In genomic region chr12:69452986-69453385, GRCm38 (mm10) we compare ENCODE assay signal across 22 mouse cellular contexts.
"Had no signal": no experiment of that assay in that cellular context is flagged by ENCODE, and none has a peak within 500 bp of the region (broad histone marks: within the 10 kb centered on the region; RNA-seq: fewer than 3 reads in every experiment).

No protein-coding gene starts in this region.

- H3K4me3 ChIP-seq: left cerebral cortex, adult 2 months; limb, embryonic 10.5 days; limb, embryonic 12.5 days; limb, embryonic 13.5 days; limb, embryonic 15.5 days; liver, embryonic 12.5 days; liver, embryonic 13.5 days; liver, embryonic 15.5 days; lung, embryonic 15.5 days; megakaryocyte, embryonic 14.5 days; midbrain, embryonic 10.5 days; midbrain, embryonic 12.5 days; midbrain, embryonic 13.5 days; midbrain, embryonic 15.5 days; myocyte had no signal

- H3K36me3 ChIP-seq: limb, embryonic 10.5 days; limb, embryonic 12.5 days; limb, embryonic 13.5 days; limb, embryonic 15.5 days; liver, embryonic 12.5 days; liver, embryonic 13.5 days; liver, embryonic 15.5 days; lung, embryonic 15.5 days; midbrain, embryonic 10.5 days; midbrain, embryonic 12.5 days; midbrain, embryonic 13.5 days; midbrain, embryonic 15.5 days had no signal

- DNase-seq: left cerebral cortex, postnatal 4 days; liver; liver, embryonic 13.5 days; liver, postnatal 0 days; lung, adult 2 months; lung, embryonic 14.5 days; lung, postnatal 10 days; midbrain, embryonic 14.5 days had no signal

- H3K27me3 ChIP-seq: limb, embryonic 12.5 days; limb, embryonic 13.5 days; limb, embryonic 15.5 days; lung, embryonic 15.5 days; midbrain, embryonic 12.5 days; midbrain, embryonic 13.5 days; midbrain, embryonic 15.5 days had no signal
